Mouse (Mus musculus): ENCODE data around the gene Krtap19-5. TPM values are rescaled to one million over a fixed set of nuclear protein-coding genes. Genes with fewer than 3 reads are reported as not detected.

The Krtap19-5 gene
- polyA plus RNA-seq, 1 experiment from 2014 or later: not detected

Other genes starting within 250 kb of the Krtap19-5 start
- gene Krtap26-1, start 248.7 kb downstream of the Krtap19-5 start, polyA plus RNA-seq (2015; fragmentation: Nextera tagmentation; extraction: Ambion mirVana): not detected in 2 replicates
- not detected in 2 replicates for gene Krtap27-1, start 224.8 kb downstream of the Krtap19-5 start, polyA plus RNA-seq (2015; fragmentation: Nextera tagmentation; extraction: Ambion mirVana)
- gene 2310061N02Rik, start 188.5 kb downstream of the Krtap19-5 start, polyA plus RNA-seq (2015; fragmentation: Nextera tagmentation; extraction: Ambion mirVana): not detected in 2 replicates
- gene Krtap13-1, start 167.6 kb downstream of the Krtap19-5 start, polyA plus RNA-seq (2015; fragmentation: Nextera tagmentation; extraction: Ambion mirVana): not detected in 2 replicates
- gene Krtap13, start 144.8 kb downstream of the Krtap19-5 start, polyA plus RNA-seq (2015; fragmentation: Nextera tagmentation; extraction: Ambion mirVana): not detected in 2 replicates
- gene 2310034C09Rik, start 137.6 kb downstream of the Krtap19-5 start, polyA plus RNA-seq (2015; fragmentation: Nextera tagmentation; extraction: Ambion mirVana): not detected in 2 replicates
- not detected in 2 replicates for gene 2310057N15Rik, start 122.3 kb downstream of the Krtap19-5 start, polyA plus RNA-seq (2015; fragmentation: Nextera tagmentation; extraction: Ambion mirVana)
- not detected in 2 replicates for gene Gm5965, start 118.6 kb downstream of the Krtap19-5 start, polyA plus RNA-seq (2015; fragmentation: Nextera tagmentation; extraction: Ambion mirVana)
- not detected in 2 replicates for gene Gm20741, start 84.2 kb downstream of the Krtap19-5 start, polyA plus RNA-seq (2015; fragmentation: Nextera tagmentation; extraction: Ambion mirVana)
- gene Krtap15, start 76.2 kb downstream of the Krtap19-5 start, polyA plus RNA-seq (2015; fragmentation: Nextera tagmentation; extraction: Ambion mirVana): not detected in 2 replicates
- gene Krtap14, start 70.3 kb downstream of the Krtap19-5 start, polyA plus RNA-seq (2015; fragmentation: Nextera tagmentation; extraction: Ambion mirVana): not detected in 2 replicates
- not detected in 2 replicates for gene Krtap19-1, start 27.0 kb downstream of the Krtap19-5 start, polyA plus RNA-seq (2015; fragmentation: Nextera tagmentation; extraction: Ambion mirVana)
- not detected in 2 replicates for gene Krtap19-2, start 22.2 kb downstream of the Krtap19-5 start, polyA plus RNA-seq (2015; fragmentation: Nextera tagmentation; extraction: Ambion mirVana)
- gene Krtap19-3, start 18.4 kb downstream of the Krtap19-5 start, polyA plus RNA-seq (2015; fragmentation: Nextera tagmentation; extraction: Ambion mirVana): not detected in 2 replicates
- gene Krtap19-4, start 11.4 kb downstream of the Krtap19-5 start, polyA plus RNA-seq (2015; fragmentation: Nextera tagmentation; extraction: Ambion mirVana): not detected in 2 replicates
- gene Krtap19-9b, start 35.8 kb upstream of the Krtap19-5 start, polyA plus RNA-seq (2015; fragmentation: Nextera tagmentation; extraction: Ambion mirVana): not detected in 2 replicates
- not detected in 2 replicates for gene Krtap16-3, start 66.4 kb upstream of the Krtap19-5 start, polyA plus RNA-seq (2015; fragmentation: Nextera tagmentation; extraction: Ambion mirVana)
- gene Krtap22-2, start 114.3 kb upstream of the Krtap19-5 start, polyA plus RNA-seq (2015; fragmentation: Nextera tagmentation; extraction: Ambion mirVana): not detected in 2 replicates
- not detected in 2 replicates for gene Gm10229, start 118.8 kb upstream of the Krtap19-5 start, polyA plus RNA-seq (2015; fragmentation: Nextera tagmentation; extraction: Ambion mirVana)
- gene Krtap6-1, start 135.2 kb upstream of the Krtap19-5 start, polyA plus RNA-seq (2015; fragmentation: Nextera tagmentation; extraction: Ambion mirVana): not detected in 2 replicates
- not detected in 2 replicates for gene Gm10228, start 145.0 kb upstream of the Krtap19-5 start, polyA plus RNA-seq (2015; fragmentation: Nextera tagmentation; extraction: Ambion mirVana)
- gene Krtap6-5, start 151.4 kb upstream of the Krtap19-5 start, polyA plus RNA-seq (2015; fragmentation: Nextera tagmentation; extraction: Ambion mirVana): not detected in 2 replicates
- gene 1110025L11Rik, start 167.5 kb upstream of the Krtap19-5 start, polyA plus RNA-seq (2015; fragmentation: Nextera tagmentation; extraction: Ambion mirVana): not detected in 2 replicates
- not detected in 2 replicates for gene Krtap6-3, start 187.6 kb upstream of the Krtap19-5 start, polyA plus RNA-seq (2015; fragmentation: Nextera tagmentation; extraction: Ambion mirVana)
- not detected in 2 replicates for gene Gm6358, start 244.4 kb upstream of the Krtap19-5 start, polyA plus RNA-seq (2015; fragmentation: Nextera tagmentation; extraction: Ambion mirVana)

Measured in forebrain, embryonic 13.5 days (tissue).